Mouse (Mus musculus) limb, embryonic 14.5 days (tissue): ENCODE data around the gene Ifitm6. TPM values are rescaled to one million over a fixed set of nuclear protein-coding genes. Genes with fewer than 3 reads are reported as not detected.

Experiments used
- ATAC-seq: fragments of 200-750 bp; cut with Nextera tagmentation; 2 replicates; pipeline ENCODE4 v1.8.0; 2017; ENCODE audit warnings: low read depth, moderate number of reproducible peaks, moderate TSS enrichment; ENCODE audit not compliant: low FRiP score
- DNase-seq: peaks from one replicate; pipeline ENCODE4 v3.0.0-alpha.2; 2015; ENCODE audit warnings: low spot score
- H3K27ac ChIP-seq: fragments of 300-500 bp; sonication (generic); replicated peaks from 2 replicates; pipeline ENCODE4 v1.5.1; 2014; ENCODE audit warnings: low read depth, mild to moderate bottlenecking, low read length, moderate library complexity, mixed read lengths
- H3K27me3 ChIP-seq: fragments of 300-500 bp; sonication (generic); 2 replicates; pipeline ENCODE4 v1.6.1; 2014; ENCODE audit warnings: low read length, mixed read lengths; ENCODE audit not compliant: control insufficient read depth, insufficient read depth
- H3K36me3 ChIP-seq: fragments of 300-500 bp; sonication (generic); 2 replicates; pipeline ENCODE4 v1.6.1; 2014; ENCODE audit warnings: mild to moderate bottlenecking, low read length, moderate library complexity, mixed read lengths; ENCODE audit not compliant: control insufficient read depth, insufficient read depth
- H3K4me1 ChIP-seq: fragments of 300-500 bp; sonication (generic); 2 replicates; pipeline ENCODE4 v1.6.1; 2014; ENCODE audit warnings: antibody characterized with exemption, low read length, mixed read lengths; ENCODE audit not compliant: control insufficient read depth, insufficient read depth
- H3K4me2 ChIP-seq: fragments of 300-500 bp; sonication (generic); replicated peaks from 2 replicates; pipeline ENCODE4 v1.6.1; 2014; ENCODE audit warnings: low read depth, mild to moderate bottlenecking, low read length, moderate library complexity; ENCODE audit not compliant: severe bottlenecking
- H3K4me3 ChIP-seq: fragments of 300-500 bp; sonication (generic); replicated peaks from 2 replicates; pipeline ENCODE4 v1.5.1; 2014; ENCODE audit warnings: low read length
- H3K9ac ChIP-seq: fragments of 300-500 bp; sonication (generic); 2 replicates; pipeline ENCODE4 v1.6.1; 2014; ENCODE audit warnings: mild to moderate bottlenecking, low read depth, low read length, moderate library complexity; ENCODE audit not compliant: severe bottlenecking
- H3K9me3 ChIP-seq: fragments of 300-500 bp; sonication (generic); 2 replicates; pipeline ENCODE4 v1.6.1; 2016; ENCODE audit warnings: low read length; ENCODE audit not compliant: control insufficient read depth
- POLR2A ChIP-seq: fragments of 200-500 bp; IDR thresholded peaks from 2 replicates; pipeline ENCODE4 v1.8.0; 2012; ENCODE audit warnings: inconsistent platforms, mild to moderate bottlenecking, moderate library complexity, borderline replicate concordance; ENCODE audit not compliant: insufficient read depth, insufficient read length; ENCODE audit errors: extremely low read depth
- WGBS: fragments of 180-500 bp; shearing (Covaris S2); extraction: QIAGEN DNeasy Blood & Tissue Kit; methylation state at CpG from one replicate; pipeline ENCODE4 v1.1.7; 2014; 5-methylcytosine and 5-hydroxymethylcytosine counted together
- polyA plus RNA-seq, 2 experiments: library from polyadenylated mRNA; depleted of rRNA in 1 of 2; stranded (reverse) in 1 of 2; unstranded in 1 of 2; fragments of >200 nt; fragmentation: Nextera tagmentation in 1 of 2; extraction: Ambion mirVana in 1 of 2; gene quantifications; 2 replicates each; pipeline versions ENCODE4 v1.2.1 to v1.2.3; 2012 to 2014

Gene Ifitm6
- polyA plus RNA-seq, 2 experiments, result 1.7 to 1.8 TPM

DNA sequence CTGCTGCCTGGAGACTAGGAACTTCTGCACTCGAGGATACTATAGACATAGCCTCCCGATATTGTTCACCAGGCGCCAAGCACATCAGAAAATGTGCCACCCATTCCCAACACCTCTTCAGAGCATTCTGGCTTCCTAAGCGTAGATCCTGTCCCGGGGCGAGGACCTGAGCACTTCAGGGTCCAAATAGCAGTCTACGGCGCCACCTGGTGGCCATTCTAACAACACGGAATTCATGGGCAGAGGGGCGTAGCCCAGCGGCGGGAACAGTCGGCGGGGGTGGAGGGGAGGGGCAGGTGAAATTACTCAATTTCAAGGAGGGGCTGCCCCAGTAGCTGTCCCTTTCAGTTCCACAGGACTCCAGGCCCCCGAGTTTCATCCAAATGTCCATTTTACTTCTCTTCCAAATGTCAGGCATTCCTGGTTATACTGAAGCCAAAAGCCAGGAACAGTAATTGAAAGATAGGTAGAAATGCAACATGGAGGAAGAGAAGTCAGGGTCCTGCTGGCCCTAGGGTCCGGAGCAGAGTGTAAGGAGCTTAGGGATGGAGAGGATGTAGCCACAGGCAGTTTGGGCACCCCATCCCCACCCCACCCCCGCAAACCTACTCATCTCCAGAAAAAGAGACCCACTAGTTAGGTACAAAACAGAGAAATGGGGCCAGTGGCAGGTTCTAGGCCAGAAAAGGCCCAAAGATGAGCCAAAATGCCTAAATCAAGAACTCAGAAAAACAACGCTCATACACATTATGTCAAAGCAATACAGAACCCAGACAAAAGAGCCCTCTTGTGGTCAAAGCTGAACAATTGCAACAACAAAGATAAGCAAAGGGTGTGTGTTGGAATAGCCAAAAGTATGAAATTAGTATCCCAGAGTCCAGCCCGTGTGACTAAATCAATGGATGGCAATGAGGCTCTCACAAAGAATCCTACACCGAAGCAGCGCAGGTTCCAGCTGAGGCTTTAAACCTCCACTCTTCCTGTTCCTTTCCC is 30.8 kb upstream of the Ifitm6 start:
- H3K4me3 ChIP-seq, result peak overlapping the region; percentile 33
- 0 out of 2 replicates have a peak, but pooled peaks have one; percentile 2 for TF ChIP-seq POLR2A
- H3K9ac ChIP-seq, result peak overlapping the region; percentile 45; the same call in 1 of the 2 replicates
- no peaks in the 10 kb centered on the region for H3K9me3 ChIP-seq
- H3K4me1 ChIP-seq, result peaks cover 16% of the 10 kb centered on the region
- H3K36me3 ChIP-seq, result no peaks in the 10 kb centered on the region
- H3K4me2 ChIP-seq, result peak overlapping the region; percentile 85
- ATAC-seq (peak; percentile 90), DNase-seq (peak; percentile 95)
- 11% methylated on average over 21 of the region's 21 CpGs for WGBS
- H3K27ac ChIP-seq, result peak overlapping the region; percentile 83
- no peaks in the 10 kb centered on the region for H3K27me3 ChIP-seq

DNA sequence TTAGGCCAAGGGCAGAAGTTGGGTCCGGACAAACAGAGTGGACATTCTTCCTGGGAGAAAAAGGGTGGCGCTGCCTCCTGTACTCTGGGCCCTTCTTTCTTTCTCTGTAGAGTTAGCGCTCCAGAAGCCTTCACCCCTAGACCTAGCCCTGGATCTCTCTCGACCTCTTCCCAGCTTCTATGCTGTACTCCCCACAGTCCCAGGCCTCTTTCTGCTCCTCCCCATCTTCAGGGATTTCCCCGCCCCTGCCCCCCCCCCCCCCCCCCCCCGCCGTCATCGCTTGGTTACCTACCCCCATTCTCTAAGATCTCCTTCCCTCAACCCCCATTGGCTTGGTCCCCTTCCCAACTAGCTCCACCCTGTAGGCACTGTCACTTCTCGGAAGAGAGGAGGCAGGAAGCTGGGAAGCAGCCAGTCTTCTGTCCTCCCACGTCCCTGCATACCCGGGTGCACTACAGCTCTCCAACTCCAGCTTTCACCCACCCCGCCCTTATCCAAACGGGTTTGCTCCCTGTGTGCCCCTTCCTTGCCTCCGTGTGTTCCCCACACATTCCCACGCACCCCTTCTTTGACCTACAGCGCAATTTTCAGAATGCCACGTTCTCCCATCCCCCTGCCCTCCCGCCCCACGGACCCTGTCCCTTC is 30.0 kb upstream of the Ifitm6 start:
- no peaks in the 10 kb centered on the region for H3K36me3 ChIP-seq
- TF ChIP-seq POLR2A, result 0 out of 2 replicates have a peak, but pooled peaks have one; percentile 10

DNA sequence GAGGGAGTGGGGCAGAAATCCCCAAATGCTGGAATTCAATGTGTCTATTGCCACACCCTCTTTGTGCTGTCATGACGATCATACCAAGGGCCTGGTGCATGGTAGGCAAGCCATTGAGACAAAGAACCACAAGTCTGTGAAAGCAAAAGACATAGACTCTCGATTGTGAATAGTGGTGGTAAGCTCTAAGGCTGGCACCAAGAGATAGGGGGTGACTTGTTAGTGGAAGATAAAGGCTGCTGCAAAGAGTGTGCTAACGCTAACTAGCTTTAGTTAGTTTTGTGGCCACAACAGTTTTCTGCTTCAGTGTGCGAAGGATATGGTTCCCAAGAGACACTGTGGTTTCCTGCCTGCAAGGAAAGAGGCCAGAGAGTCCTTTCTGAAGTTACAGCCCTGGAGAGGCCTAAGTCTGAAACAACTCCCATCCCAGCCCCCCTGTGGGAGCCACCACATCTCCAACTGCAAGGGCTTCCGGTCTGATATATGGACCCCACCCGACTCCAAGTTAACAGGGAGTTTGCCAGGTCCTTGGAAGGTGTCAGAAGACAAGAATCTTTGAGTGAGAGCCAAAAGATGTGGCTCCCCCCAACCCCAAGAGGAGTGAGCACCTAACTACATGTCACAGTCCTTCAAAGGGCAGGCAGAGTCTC is 29.3 kb upstream of the Ifitm6 start:
- H3K27ac ChIP-seq, result peak overlapping the region; percentile 75
- no peaks in the 10 kb centered on the region for H3K9me3 ChIP-seq
- 0 out of 2 replicates have a peak overlapping the region, but pooled peaks have one; percentile 12 for H3K9ac ChIP-seq
- peak overlapping the region; percentile 33; the same call in 1 of the 2 replicates for H3K4me3 ChIP-seq
- TF ChIP-seq POLR2A, result no peak
- H3K36me3 ChIP-seq, result no peaks in the 10 kb centered on the region
- DNase-seq (no peak), ATAC-seq (no peak)
- H3K4me1 ChIP-seq, result peaks cover 23% of the 10 kb centered on the region
- WGBS, result 52% methylated on average over 6 of the region's 6 CpGs
- peak overlapping the region; percentile 85; the same call in 1 of the 2 replicates for H3K4me2 ChIP-seq
- H3K27me3 ChIP-seq, result no peaks in the 10 kb centered on the region

More for the DNA sequence above, 30.0 kb upstream of the Ifitm6 start:
- Histone ChIP-seq H3K9ac (peak overlapping the region; percentile 45), H3K27me3 (no peaks in the 10 kb centered on the region), H3K4me2 (peak overlapping the region; percentile 85), H3K9me3 (no peaks in the 10 kb centered on the region), H3K4me1 (peaks cover 19% of the 10 kb centered on the region), H3K4me3 (peak overlapping the region; percentile 33), H3K27ac (peak overlapping the region; percentile 83)
- DNase-seq (peak; percentile 76), ATAC-seq (peak; percentile 84)
- 6% methylated on average over 15 of the region's 19 CpGs for WGBS

DNA sequence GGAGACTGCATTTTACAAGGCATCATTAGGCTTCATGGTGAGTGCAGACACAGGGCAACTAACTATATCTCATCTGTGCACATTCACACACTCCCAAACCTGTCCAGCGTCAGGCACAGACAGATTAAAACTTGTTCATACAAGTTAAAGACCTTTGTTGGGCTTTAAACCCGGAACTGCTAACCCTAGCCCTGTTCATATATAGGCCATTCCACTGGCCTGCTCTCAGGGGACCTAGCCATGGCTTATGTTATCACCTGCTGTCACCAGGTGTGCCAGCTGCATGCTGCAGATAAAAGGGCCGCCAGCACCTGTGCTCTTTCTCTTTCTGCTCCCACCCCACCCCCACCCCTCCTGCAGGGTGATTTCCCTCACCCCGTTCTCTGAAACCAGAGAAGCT is 24.8 kb upstream of the Ifitm6 start:
- H3K27me3 ChIP-seq, result no peaks in the 10 kb centered on the region
- H3K4me1 ChIP-seq, result peaks cover 26% of the 10 kb centered on the region
- WGBS, result 20% methylated on average over 4 of the region's 4 CpGs
- TF ChIP-seq POLR2A, result no peak
- H3K9me3 ChIP-seq, result no peaks in the 10 kb centered on the region
- no peak overlapping the region for H3K9ac ChIP-seq
- no peak overlapping the region for H3K4me2 ChIP-seq
- ATAC-seq (no peak), DNase-seq (no peak)
- H3K27ac ChIP-seq, result peak overlapping the region; percentile 55
- no peak overlapping the region for H3K4me3 ChIP-seq
- H3K36me3 ChIP-seq, result no peaks in the 10 kb centered on the region

DNA sequence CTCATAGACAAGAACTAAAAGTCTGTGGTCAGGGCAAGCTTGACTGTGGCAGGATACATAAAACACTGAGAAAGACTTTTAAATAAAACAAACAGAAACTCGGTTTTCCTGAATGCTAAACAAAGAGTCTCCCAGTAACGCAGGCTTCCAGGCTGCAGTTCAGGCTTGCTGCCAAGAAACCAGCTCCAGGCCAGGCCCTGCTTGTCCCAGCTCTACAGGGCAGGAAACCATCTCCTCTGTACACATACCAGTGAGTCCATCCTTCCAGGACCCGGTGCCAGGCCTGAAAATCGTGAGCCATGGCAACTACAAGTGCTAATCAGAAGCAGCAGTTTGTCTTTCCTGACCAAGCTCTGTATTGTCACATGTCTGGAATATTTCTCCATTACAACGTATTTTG is 23.9 kb upstream of the Ifitm6 start:
- 15% methylated on average over 5 of the region's 5 CpGs for WGBS

More for the DNA sequence above, 23.9 kb upstream of the Ifitm6 start:
- H3K4me1 ChIP-seq, result peaks cover 17% of the 10 kb centered on the region
- no peak overlapping the region for H3K9ac ChIP-seq
- TF ChIP-seq POLR2A, result no peak
- H3K36me3 ChIP-seq, result no peaks in the 10 kb centered on the region
- peak; percentile 73 for ATAC-seq
- DNase-seq, result peak; percentile 88
- H3K9me3 ChIP-seq, result no peaks in the 10 kb centered on the region
- H3K27me3 ChIP-seq, result no peaks in the 10 kb centered on the region
- 0 out of 2 replicates have a peak overlapping the region, but pooled peaks have one; percentile 2 for H3K4me2 ChIP-seq
- no peak overlapping the region for H3K4me3 ChIP-seq
- peak overlapping the region; percentile 88 for H3K27ac ChIP-seq
